Mouse (Mus musculus): ENCODE results near the gene Dusp27. TPM values are rescaled to one million over a fixed set of nuclear protein-coding genes. Genes with fewer than 3 reads are reported as not detected.
"Not testable (repeated sequence)": the region's sequence is repeated elsewhere in the genome, so short reads cannot be mapped to it uniquely, and the experiment has no call there.

Gene Dusp27
- total RNA-seq, 2 experiments from 2014 or later = 2.0 to 7.0 TPM

DNA sequence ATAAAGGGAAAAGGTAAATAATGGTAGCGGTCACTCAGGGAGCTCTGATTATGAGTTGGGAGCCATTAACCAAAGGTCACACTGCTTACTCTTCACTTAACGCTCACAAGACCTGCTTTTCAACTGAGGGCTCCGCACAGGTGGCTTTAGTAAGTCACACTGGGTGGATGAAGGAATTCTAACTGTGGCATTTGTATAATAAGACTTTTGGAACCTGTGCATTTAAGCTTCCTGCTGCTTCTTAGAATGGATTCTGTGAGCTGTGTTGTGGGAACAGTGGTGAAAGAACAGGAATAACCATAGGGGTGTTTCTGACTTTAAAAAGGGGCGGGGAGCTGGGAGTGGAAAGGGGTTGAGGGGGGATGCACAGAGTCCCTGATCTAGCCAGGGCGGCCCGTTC lies 14.6 kb upstream of the Dusp27 start:
- DNase-seq = no peak

DNA sequence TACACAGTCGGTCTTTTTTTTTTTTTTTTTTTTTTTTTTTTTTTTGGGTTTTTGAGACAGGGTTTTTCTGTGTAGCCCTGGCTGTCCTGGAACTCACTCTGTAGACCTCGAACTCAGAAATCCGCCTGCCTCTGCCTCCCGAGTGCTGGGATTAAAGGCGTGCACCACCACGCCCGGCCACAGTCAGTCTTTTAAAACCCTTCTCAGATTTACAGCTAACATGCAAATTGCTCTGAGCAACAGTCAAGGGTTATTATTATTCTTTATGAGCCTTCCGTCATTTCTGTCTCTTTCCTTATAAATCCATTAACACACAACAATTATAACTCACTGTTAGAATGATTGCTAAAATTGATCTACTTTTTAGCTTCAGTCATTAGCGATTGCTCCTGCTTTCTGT lies 14.1 kb upstream of the Dusp27 start:
- DNase-seq = not testable (repeated sequence)

DNA sequence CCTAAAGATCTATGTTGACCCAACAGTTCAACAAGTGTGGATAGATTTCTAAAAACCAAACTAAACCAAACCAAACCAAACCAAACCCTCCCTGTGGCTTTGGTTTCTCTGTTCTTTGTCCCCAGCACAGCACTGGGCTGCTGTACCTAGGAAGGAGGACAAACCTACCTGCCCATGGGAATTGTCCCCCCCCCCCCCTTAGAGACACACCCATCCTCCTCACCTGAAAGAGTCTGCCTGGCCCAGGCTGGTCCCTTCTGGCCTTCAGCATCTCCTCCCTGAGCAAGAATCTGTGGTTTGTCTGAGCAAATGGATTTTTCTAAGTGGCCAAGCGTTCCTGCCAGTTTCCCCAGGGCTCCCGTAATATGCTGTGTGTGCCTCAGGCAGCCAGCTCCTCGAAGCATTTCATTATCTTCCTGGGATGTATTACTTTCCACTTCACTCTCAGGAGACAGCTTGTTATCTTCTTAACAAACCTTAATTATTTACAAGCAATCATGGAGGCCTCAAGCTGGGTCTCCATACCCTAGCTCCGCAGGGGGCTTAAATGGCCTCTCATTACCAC lies 12.0 kb upstream of the Dusp27 start:
- DNase-seq = no peak

DNA sequence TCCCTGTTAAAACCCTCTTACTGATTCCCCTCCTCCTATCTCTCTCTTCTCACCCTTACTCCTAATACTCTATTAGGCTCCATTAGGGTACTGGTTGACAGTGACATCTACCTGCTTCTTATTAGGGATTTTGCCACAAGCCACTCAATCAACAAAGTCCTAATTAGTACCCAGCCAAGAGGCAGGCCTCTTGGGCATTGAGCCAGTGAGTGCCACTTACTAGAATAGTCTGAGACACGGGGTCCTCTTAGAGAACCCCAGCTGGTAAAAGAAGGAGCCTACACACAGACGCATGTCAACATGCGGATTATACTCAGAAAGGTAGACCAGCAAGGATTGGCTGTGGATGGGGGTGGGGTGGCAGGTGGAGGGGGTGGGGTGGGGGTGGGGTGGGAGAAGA lies 11.4 kb upstream of the Dusp27 start:
- DNase-seq = no peak

DNA sequence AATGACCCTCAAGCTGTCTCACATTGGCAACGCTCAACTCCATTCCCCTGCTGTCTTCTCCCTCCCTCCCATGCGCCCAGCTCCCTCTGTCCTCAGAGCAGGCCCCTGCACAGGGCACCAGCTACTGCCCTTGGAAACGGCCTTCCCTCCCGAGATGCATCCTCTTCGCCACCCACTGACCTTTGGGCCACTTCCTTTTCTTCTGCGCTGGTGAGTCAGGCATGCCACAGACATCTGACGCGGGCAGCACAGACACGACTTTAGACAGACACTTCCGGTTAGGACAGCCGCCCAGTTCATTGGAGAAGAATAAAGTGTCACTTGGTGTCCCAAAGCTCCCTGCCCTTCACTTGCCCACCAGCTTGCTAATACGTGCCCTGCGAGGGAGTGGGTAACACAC lies 10.4 kb upstream of the Dusp27 start:
- peak; percentile 73 for DNase-seq

DNA sequence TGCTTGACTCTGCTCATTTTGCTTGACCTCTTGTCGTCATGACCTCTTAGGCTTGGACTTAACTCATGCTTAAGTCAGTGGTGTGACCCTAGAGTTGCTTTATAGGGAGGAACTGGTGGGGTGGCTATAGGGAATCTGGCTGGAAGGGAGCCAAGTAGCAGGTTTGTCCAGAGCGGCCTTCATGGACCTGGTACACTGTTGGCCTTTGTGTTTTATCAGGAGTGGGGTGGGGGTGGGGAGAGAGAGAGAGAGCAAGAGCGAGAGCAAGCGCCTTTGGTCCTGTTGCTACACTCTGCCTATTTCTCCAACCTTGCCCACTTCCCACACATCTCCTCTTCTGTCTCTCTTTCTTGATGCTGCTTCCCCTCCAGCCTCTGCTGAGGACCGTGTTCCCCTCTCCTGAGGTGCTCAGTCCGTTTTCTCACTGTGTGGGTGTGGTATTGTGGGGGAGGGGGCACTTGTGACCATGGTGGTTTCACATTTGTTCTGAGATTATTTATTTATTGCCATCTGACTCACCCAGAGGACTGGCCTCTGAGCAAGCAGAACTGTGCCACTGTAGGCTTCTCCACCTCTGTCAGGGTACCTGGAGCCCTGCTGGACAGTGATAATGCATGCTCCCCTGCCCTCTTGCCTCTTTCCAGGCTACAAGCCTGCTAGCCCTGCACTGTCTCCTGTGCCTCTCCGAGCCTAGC lies 9.7 kb upstream of the Dusp27 start:
- peak; percentile 73 for DNase-seq

DNA sequence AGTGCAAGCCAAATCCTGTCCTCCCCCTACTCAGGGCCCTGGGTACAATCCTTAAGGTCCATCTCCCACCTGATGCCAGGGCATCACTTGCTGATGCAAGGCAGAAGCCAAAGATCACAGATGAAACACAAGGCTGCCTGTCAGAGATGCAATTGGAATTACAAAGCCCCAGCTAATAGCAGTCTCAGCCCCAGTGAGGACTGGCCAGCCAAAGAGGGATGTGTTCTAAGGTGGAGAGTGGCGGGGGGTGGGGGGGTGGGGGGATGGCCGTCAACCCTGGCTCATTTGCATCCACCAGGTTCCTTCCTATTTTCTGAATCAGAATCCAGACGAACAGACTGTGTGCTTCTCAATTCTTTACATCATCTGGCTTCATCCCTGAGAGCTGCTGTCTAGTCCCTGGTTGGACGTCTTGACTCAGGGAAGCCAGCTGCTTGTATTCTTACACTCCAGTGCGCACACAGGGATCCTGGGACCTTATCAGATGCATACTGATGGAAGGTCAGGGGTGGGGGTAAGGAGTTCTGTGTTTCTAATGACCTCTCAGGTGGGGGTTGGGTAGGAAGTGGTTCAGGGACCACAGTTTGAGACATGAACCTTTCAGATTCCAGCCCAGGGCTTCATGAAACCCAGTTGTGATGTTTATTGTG lies 7.5 kb upstream of the Dusp27 start:
- no peak for DNase-seq

DNA sequence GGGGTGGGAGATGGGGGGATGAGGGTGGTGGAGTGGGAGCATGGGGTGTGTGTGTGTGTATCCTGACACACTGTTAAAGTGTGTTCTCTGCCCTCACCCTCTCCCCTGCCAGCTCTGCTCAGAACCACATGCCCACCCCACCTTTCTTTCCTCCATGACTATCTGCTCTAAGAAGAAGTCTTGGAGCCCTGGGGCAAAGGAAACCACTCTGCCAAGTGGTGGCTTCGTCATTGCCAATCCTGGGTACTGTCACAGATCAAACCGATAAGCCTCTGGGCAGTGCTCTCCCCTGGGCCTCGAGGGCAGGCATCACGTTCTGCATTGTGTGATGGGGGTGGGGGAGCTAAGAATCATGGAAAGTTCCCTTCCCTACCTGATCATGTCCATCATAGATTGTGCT lies 4.6 kb upstream of the Dusp27 start:
- DNase-seq = no peak

DNA sequence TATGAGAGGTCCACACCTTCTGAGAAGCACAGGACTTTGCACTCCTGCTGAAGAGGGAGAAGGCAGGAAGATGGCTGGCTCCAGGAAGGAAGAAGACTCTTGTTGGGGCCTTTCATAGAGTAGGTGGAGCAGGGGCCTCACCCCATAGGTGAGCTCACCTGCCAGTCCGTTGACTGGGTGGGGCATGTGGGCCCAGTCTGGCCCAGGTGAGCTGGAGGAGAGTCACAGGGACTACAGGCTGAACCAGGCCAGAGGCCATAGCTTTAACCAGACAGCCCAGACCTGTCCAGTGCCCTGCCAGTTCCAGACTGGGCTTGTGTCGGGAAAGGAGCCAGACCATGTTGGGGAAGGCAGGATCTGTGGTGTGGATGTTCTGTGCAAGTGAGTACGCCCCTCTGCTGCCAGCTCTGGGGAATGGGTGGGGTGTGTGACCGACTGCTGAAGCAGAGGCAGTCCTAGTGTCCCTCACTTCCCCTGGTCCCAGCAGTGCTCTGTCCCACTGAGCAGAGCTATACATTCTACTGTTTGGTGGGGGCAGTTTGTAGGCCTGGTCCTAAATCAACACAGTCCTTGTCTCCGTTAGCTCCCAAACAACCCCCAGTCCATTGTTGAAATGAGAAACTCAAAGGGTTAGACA lies 2.6 kb upstream of the Dusp27 start, which contains the start of gene Gpa33:
TSS of gene Gpa33 (plus strand) at position 15 of the 637 bp plus-strand sequence.
- no peak for DNase-seq

DNA sequence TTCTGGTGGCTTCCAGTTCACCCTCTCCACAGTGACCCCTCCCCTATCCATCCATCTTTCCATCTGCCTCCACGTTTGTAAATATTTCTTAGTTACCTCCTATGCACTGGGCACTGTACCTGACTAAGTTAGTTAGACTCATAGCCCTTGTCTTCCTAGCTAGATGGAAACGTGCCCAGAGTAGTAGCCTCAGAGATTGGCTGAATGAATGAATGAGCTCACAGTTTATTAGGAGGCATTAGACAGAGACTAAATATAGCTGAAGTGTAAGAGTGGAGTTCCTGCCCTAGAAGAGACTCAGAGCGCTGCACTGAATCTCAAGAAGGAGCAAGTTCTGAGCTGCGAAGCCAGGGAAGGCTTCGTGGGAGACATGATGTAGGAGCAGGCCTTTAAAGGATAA lies 829 bp upstream of the Dusp27 start:
- no peak for DNase-seq

DNA sequence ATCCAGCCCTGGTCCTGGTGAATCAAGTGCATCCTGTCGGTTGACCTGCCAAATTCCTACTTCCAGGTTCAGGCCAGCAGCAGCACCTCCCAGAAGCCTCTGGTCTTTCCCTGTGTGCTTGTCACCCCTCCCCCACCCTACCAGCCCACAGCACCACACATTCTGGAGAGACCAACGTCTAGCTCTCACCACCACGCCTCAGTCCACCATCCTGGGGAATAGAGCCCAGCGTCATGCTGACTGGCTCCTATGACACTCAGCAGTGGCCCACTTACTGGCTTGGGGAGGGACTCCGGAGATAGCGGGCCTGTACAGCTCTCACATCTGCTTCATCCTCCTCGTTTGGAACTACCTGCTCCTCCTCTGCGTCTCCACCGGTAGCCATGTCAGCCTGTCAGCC lies 927 bp downstream of the Dusp27 start:
- no peak for DNase-seq

DNA sequence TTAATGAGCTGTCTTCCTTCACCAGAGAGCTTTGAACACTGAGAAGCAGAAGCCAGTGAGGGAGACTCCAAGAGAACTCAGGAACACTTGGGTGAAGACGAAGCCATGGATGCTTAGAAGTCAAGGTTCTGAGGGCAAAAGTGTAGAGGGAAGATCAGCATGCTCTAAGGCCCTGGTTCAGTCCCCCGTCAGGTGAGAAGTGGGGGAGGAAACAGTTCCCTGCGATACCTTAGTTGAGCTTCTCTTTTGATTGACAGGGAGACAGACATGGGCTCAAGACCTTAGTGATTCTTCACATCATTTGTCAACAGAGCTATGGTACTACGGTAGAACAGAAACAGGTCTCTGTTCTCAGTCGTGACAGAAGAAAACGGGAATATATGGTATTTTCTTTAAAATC lies 1.4 kb downstream of the Dusp27 start:
- no peak for DNase-seq

DNA sequence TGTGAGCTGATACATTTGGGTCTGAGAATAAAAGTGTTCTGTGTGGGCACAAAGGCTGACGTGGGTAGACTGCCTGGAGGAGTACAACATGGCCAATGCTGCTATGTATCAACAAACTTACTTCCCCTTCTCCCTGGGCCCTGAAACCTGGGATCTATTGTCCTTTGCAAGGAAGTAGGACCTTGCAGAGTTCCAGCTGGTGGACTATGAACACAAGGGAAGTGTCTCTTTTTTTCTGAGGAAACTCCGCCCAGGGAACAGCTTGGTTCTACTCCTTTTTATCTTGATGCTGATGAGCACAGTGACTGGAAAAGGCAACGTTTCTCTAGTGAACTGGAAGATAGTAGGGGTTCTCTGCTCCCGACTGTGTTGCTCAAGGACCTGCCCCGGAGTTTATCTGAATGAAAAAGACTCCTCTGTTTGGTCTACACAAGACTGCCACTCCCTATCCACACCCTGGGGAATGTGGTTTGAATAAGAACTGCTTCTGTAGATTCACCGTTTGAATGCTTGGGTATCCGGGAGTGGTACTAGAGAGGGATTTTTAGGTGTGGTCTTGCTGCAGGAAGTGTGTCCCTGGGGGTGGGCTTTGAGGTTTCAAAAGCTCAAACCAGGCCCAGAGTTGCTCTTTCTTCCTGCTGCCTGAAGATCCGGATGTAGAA lies 2.7 kb downstream of the Dusp27 start:
- DNase-seq = no peak

DNA sequence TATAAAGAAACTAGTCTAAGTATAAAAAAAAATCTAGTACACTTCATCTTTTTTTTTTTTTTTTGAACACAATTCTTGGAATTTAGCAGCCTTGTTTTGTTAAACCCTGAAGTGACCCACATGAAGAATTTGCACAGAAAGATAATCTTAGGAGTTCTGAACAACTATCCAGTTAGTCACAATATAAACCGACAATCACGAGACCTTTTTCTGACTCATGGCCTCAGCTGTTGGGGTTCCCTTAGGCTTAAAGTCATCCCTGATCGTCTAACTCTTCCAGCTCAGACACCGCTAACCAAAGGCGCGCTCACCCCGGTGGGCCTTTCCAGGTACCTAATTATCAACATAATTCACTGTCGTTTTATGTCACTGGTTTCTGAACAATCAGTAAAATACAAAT lies 4.0 kb downstream of the Dusp27 start:
- DNase-seq = no peak

DNA sequence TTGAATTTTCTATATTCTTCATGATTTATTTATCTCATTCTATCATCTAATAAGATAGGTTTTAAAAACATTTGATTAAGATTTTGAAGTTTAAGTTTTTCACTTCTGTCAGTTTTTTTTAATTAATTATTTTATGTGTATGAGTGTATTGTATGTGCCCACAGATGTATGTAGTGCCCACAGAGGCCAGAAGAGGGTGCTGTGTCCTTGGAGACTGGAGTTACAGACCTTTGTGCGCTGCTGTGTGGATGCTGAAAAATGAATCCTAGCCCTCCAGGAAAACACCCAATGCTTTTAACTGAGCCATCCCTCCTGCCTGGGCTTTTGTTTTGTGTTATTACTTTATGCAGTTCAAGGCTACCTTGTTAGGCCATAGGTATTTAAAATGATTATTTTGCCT lies 4.7 kb downstream of the Dusp27 start:
- DNase-seq = no peak

DNA sequence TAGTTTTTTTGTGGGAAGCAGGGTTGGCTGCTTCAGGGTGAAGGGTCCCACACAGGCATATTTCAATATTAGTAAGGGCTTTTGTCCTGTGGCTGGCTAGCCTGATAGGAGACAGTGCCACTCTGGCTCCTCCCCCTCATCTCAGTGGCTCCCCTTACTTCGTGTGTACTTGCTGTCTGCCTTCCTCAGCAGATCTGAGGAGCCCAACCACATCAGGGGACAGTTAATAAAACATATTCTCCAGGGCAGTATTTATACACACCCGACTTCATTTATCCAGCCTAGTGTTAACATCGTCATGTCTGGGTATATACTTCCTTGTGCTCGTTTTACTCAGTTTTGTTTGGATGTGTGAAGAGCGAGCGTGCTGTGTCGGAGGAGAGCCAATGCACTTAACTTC lies 5.6 kb downstream of the Dusp27 start:
- no peak for DNase-seq

DNA sequence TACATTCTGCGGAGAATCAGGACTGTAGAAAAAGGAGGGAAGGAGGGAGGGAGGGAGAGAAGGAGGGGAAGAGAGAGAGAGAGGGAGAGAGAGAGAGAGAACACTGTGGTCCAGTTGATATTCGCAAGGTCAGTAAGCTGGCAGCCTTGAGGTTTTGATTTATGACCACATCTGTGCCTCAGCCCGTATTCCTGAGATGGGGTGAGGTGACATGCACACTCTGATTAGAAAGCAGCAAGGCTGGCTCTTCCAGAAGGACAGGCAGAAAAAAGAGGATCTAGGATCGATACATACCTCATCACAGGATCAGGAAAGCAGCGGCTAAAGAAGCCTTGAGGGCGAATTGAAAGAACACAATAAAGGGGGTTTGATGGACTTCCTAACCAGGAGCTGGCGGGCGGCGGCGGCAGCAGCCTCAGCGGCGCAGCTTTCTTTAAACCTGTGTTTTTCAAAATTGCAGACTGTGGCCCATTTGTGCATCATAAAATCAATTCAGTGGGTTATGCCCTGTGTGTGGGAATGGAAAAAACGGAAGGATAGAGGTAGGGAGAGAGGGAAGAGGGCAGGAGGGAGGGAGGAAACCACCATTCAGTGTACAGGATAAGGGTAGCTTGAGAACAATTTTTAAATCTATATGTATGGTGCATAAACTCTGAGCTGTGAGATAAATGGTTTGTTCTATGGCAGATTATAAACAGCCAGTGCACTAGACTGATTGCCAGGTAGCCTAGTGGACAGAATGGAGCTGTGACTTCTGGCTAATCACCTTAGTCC lies 9.7 kb downstream of the Dusp27 start:
- peak; percentile 28 for DNase-seq

DNA sequence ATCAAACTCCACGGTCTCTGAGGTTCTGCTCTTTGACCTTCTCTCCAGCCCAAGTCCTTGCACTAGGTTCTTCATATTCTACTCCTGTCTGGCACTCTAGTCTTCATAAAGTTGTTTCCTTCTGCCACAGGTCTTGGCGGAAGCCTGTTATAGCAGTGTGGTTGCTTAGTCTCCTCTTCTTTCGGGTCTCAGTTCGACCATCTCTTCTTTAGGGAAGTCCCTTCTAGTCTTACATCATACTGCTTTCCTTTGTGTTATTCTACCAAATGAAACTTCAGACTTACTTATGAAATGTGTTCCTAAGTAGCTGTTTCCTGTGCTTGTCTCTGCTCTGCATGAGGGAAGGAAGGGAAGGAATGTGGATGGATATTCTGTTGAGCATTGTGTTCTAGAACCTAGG lies 12.0 kb downstream of the Dusp27 start:
- DNase-seq = no peak

DNA sequence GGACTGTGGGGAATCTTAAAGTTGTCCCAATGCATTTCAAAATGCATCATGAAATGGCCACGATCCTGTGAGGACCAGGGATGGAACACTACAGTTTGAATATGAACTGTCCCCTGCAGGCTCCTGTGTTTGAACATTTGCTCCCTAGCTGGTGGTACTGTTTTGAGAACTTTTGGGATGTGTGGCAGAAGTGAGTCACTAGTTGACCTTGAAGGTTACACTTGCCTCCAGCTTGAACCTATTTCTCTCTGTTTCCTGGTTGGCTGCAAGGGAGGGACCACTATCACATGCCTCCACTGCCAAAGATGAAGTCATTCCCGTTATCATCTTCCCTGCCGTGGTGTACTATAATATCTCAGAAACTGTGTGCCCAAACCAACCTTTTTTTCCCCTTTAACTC lies 12.7 kb downstream of the Dusp27 start:
- DNase-seq = no peak

DNA sequence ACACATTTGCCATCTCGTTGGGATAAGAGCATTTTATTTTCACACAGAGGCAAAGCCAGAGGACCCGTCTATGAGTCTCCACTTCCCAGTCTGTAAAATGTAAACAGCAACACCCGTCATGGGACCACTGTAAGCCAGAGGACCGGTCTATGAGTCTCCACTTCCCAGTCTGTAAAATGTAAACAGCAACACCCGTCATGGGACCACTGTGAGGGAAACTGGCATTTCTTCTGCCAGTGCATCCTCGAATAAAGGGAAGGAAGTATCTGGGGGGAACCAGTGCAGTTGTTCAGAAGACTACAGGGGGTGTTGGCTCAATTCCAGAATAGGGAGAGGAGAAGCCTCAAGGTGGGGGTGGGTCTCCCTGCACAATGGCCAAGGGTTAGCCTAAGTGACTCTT lies 22.3 kb downstream of the Dusp27 start:
- DNase-seq = no peak

DNA sequence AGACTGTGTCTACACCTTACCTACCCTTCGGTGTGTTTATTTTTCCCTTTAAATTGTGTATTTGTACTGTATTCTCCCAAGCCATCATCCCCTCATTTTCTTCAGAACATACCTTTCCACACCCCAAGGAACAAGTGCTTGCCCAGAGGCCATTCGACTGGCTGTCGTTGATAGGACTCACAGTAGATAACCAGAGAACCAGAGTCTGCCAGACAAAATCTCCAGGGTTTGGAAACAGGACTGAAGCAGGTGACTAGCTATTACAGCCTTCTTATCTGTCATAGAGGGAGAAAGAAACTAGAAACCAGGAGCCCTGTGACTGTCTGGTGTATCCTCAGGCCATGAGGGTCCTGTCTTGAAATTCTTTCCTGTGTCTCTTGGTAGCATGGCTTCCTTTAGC lies 22.9 kb downstream of the Dusp27 start:
- no peak for DNase-seq

Data from adrenal gland, postnatal 10 days (tissue).